Mouse (Mus musculus): ENCODE data around the gene Myo6.

- TF ChIP-seq CTCF (IDR thresholded peaks at IDR 0.05): no peak
- no peak for TF ChIP-seq EP300 (IDR thresholded peaks at IDR 0.05)
Measured at GRCm38 (mm10) chr9:80333466-80333865, 168.6 kb downstream of the Myo6 start.

Data from lung, postnatal 0 days (tissue).